Mouse (Mus musculus) lung, adult 18-20 months (tissue): ENCODE results near the gene Cabp7.

ENCODE experiments used
- DNase-seq, 2 experiments: peaks; one replicate each; pipeline ENCODE4 v3.0.0; 2022; ENCODE audit warnings: mixed read lengths in 2 of 2

Cabp7 gene

DNA sequence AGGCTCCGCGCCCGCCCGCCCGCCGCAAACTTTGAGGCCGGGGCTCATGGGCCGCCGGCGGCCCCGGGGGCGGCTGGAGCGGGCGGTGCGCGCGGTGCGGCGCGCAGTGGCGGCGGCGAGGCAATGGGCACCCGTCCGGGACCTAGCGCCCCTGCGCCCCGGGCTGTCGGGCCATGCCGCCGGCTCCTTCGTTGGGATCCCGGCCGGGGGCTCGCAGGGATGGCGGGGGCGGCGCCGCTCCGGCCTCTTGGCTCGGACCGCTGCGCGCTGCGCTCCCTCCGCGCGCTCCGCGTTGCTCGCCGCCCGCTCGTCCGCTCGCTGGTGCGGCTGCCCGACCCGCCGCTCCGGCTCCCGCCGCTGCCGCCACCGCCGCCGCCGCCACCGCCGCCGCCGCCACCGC is at the start of gene Cabp7:
Cabp7 (minus strand) TSS at position 46 of the 400 bp plus-strand sequence.
- no peak for DNase-seq

DNA sequence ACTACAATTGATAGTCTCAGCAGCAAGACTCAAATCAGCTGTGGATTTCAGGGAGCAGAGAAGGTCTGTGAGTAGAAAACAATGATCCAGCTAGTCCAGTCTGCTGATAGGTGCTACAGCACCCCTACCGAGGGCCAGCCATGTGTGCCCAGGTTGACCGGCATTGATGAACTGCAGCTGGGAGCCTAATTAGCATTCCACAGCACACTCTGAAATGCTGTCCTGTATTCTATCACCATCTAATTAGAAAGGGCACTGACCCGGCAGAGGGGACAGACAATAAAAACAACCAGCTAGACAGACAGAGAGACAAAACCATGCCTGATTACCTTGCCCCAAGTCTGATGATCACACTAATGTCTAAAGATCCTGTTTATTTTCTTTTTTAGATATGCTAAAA is 46.4 kb upstream of the Cabp7 start:
- no peak for DNase-seq

DNA sequence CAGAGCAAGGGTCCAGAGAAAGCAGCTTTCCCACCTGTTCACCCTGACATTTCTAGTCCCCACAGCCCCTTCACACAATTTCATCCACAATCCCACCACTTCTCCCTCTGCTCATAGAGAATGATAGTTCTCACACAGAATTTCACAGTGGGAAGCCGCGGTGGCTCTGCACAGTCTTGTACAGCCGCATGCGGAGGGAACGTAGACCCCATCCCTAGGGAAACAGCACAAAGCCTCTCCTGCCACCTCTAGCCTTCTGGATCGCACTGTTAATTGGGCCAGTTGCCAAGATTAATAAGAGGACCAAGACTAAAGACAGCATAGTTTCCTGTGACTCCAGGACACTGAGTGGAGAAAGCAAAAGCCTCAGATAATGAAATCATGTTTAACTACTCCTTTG is 45.0 kb upstream of the Cabp7 start:
- DNase-seq: no peak

DNA sequence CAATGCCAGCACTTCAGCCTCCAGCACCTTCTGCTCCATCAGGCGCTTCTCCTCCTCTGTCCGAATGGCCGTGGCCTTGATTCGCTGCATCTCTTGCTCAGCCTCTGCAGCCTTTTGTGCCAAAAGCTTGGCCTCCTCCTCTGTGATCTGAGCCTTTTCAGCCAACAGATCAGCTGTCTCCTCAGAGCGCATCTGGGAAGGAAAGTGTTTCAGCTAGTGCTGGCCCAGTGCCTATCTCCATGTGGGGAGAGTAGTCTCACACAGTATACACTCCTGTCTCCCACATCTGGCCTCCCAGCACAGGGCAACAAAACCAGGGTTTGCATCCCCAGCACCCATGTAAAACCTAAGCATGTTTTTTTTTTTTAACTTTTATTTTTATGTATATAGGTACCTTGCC is 43.1 kb upstream of the Cabp7 start:
- no peak for DNase-seq

DNA sequence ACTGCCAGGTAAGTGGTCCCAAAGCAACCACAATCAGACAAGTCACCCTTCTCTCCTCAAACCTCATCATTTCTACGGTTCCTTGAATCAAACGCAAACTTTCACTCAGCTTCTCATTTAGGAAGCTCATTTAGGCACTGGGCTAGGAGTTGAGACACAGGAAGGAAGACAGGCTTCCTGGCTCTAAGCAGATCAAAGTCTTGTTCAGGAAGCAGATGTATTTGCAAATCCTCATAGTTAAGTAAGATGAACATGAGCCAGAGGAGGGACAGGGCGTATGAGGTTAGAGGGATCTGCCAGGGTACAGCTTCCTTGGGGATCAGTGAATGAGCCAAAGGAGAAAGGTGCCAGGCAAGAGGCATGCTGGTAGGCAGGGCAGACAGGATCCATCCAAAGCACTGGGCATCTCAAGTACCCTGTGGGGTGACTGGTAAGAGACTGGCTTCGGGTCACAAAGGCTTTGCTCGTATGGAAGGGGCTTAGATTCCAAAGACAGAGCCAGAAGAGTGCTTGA is 38.1 kb upstream of the Cabp7 start:
- peak in 1 of 2 experiments; percentile 25 for DNase-seq

DNA sequence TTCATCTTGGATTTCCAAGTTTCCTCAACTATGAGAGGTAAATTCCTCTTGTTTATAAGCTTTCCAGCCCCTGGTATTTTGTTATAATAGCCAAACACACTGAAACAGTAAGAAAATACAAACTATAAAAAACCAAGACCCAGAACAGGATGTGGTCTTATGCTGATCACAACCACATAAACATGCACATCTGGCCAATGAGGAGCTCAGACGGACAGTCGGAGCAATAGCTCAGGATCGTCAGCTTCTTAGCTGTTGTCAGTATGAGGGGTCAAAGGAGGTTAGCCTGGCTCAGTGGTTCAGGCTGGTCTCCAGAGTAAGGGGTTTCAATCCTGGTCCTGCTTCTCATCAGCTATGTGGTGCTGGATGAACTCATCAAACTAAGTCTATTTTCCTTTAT is 36.5 kb upstream of the Cabp7 start:
- DNase-seq: no peak

DNA sequence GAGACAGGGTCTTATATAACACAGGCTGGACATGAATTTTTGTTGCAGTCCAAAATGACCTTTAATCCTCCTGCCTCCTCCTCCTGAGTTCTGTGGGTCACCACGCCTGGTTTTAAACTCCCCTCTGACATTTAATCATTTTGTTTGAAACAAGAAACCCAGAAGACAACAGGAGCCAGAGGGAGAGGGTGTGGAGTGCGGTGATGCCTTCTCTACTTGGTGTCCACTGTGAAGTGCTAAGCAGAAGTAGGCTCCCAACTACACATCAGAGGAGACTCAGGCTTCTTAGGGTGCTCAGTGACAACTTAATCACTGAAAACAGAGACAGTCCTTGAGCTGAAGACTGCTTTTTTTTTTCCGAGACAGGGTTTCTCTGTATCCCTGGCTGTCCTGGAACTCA is 34.3 kb upstream of the Cabp7 start:
- DNase-seq: no peak

DNA sequence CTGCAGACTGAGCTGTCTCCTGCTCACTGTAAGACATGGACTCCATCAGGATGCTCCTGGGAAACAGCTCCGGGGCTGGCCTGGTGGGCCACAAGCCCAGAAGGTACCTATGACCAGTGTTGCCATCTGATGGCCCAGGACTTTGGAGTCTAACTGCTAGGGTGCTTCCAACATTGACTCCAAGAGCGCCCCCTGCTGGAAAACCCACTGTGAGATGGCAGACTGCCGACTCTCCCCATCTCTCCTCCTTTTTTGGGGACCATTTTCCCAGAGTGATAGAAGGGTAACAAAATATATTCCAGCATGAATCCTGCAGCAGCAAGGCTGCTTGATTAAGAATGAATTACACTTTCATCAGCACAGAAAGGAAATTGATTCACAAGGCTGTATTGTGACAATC is 26.3 kb upstream of the Cabp7 start:
- DNase-seq: peak; percentile 53 to 61

DNA sequence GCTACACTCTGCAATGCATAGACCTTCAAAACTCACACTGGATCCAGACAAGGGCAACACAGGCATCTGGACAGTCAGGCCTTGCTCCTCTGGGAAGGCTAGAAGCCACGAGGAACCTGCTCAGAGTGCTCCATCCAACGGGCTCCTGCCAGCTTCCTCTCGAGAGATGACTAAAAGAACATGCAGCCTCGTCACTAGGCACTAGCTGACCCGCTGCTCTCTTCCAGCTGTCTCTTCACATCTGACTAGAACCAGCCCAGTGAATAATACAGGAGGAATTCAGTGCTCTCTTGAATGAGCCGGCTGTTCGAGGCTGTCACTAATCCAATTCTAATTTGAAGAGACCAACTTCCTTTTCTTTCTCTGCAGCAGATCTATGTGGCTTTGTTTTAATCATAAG is 25.2 kb upstream of the Cabp7 start:
- DNase-seq: no peak

DNA sequence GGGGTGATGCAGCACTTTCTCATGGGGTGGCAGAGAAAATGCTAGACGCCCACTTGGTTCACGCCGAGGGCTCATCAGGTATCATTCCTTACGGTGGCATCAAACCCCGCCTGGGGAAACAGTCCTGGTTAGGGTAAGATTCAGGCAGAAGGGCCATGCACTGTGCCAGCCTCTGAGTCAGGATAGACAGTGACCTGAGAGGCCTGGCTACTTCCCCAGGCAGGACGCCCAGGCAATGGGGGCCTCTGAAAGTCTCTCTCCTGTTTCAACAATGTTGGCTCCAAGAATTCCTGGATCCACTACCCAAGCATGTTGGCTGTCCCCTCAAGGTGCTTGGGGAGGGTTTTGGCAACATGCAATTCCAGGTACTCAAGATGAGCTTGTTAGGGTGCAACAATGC is 23.3 kb upstream of the Cabp7 start:
- DNase-seq: no peak

DNA sequence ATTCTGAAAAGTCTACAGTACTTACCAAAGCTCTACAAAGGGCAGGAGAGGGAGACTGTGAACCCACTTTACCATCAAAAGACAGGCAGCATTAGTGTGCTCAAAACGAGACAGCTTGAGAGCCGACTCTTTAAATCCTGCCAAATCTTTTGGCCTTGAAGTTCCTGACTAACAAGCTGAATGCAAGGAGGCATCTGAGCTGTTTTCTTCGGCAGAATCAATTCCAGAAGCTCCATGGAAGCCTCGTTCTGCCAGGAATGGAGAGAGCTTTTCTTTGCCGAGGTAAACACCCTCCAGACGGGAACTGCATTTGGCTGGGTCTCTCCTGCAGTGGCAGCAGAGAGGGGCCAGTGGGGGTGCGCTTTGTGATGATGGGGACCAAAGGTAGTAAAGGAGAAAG is 22.7 kb upstream of the Cabp7 start:
- no peak for DNase-seq

DNA sequence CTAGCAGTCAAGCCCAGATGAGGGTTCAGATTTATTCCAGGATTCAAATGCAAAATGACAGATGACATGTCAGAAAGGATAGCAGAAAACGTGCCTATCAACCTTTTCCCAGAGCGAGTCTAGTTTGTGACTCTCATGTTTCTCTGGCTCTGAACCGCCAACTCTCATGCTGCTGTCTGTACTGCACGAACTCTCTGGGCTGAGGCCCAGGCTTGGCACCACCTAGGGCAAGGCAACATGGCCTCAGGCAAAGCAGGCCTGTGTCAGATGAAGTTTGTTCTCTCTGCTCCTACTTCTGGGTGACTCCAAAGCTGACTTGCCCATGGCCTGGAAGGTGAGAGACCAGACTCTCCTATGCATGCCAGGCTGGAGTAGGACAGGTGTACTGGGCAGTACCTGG is 21.8 kb upstream of the Cabp7 start:
- DNase-seq: no peak

DNA sequence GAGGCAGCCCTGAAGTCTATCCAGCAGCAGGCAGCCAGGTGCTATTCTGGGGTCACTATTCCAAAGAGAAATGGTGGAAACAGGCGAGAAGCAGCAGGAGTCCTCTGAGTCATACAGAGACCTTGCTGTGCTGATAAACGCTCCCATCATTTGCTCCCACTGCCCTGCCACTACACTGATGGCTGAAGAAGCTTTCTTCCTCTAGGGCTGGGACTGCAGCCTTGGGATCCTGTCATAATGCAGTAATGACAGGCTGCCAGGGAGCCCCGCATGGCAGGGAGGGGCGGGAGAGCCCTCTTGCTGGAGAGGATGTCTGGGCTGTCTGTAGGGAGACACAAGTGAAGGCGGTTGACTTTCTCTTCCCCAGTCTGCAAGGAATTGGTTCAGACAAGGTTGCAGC is 17.9 kb upstream of the Cabp7 start:
- no peak for DNase-seq

DNA sequence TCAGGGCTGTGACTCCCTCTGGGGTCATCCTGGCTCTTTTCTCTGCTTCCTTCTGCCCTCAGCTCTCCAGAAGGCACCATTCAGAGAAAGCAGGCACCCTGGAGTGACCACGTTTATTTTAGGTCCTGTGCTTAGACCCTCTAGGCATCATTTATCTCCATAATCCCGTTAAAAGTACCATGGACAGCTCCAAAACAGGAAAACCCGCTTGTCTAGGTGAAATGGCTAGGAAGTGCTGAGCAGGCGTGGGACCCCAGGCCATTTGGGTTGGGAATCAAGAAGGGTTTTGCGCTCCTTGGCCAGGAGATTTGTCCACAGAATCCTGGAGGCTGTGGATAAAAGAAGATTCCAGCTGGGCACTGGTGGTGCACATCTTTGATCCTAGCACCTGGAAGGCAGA is 17.1 kb upstream of the Cabp7 start:
- DNase-seq: no peak

DNA sequence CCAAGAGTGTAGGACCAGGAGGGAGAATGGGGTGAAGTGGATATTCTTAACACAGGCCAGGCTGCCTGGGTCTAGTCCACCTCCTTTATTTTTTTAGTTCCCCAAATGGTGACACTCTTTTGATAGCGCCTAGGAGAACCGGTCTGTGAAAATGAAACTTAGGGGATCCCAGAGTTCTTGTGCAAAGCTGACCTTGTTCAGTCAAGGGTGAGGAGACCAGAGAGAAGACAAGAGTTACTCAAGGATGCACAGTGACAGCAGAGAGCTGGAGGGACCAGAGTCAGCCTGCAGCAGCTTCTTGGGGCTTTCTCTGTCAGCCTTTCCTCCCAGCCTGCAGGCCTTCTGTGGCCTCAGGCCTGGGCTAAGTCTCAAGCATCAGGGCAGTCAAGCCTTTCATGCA is 15.9 kb upstream of the Cabp7 start:
- no peak for DNase-seq

DNA sequence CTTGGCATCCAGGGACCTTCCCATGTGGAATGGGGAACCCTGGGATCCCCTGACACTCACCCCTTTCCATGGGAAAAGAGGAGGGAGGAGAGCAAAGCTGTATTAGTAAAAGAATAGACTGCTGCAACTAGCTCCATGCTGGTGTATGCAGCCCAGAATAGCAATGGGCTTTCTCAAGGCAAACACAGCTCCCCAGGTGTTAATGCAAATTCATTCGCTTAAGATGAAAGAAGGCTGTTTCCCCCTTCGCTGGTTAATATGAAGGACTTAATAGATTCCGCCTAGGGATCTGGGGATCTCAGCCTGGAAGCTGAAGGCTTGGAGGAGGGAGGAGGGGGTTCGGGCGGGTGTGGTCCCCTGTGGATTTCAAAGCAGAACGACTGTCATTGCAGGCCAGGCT is 15.4 kb upstream of the Cabp7 start:
- no peak for DNase-seq

DNA sequence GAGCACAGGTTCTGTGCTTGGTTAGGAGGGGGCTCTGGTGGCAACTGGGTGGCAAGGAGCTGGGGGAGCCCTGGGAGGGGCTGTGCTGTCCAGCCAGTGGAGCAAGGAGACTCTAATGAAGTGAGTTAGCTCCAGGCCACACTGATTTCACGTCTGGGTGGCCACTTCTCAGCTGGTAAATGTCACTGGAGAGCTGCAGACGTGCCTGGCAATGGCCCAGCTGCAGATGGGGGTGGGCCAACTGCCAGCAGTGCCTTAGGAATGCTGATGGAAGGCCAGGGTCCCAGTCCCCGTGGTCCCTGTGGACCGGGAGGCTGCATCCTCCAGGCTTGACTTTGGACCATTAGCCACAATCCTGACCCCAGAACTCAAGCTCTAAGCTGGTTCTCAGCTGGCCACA is 13.9 kb upstream of the Cabp7 start:
- no peak for DNase-seq

DNA sequence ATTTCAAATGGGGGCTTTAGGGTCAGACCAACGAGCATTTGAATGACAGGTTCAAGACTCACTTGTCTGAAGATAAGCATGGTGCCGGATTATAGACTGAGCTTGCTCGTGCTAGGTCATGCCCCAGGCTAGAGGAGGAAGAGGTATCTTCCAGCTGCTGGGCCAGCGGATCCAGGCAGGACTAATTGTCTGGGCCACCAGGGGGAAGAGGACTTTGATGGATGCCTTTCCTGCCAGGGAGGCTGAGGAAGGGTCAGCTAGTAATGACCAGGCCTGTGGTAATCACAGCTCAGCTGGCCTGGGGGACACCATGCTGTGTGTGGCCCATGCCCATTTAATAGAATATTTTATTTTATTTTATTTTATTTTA is 11.2 kb upstream of the Cabp7 start:
- no peak for DNase-seq

DNA sequence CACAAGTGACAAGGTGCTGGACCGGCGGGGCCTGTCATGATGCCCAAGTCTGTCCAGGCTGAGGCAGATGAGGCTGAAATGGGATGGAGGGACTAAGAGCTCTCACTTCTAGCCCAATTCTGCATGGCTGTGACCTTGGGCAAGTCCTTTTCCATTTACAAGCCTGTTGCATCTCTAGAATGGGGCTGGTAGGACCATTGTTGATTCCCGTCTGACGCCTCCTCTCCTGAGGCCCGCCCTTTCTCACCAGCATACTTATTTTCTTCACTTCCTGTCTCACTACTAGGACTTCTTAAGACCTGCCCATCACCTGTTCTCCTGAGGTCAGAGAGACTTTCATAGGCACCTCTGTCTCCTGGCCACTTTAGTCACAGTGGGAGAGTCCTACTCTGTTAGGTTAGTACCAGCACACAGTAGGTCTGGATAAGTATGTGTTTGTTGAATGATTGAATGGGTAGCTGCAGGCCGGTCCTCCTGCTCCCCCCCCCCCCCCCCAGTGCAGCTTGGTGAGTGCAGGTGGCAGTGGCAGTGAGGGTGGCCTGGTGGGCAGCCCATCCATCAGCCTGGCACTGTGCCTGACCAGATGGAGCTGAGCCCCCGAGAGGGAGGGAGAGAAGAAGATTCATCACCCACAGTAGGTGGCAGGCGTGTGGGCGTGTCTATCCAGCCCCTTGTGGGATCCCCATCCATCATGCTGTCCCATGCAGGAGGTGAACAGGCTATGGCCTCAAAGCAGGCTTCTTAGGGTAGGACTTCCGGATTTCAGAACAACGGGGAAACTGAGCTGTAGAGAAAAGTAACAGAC is 10.6 kb upstream of the Cabp7 start:
- no peak for DNase-seq

DNA sequence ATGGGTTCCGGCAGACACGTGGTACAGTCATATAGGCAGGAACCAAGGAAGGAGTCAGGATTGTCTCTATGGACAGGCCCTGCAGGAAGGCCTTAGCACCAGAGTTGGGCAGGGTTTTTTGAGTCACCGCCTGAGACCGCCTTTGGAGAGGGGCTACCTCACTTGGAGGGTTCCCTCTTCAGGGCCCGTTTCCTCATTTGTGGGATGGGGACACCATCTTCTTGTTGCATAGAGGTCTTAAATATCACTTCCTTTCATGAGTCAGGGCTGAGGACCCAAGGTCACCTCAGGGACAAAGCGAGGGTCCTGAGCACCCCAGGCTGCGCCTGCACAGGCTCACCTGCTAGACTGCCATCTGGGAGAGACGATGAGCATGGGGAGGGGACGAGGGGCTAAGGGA is 9.9 kb upstream of the Cabp7 start:
- no peak for DNase-seq

DNA sequence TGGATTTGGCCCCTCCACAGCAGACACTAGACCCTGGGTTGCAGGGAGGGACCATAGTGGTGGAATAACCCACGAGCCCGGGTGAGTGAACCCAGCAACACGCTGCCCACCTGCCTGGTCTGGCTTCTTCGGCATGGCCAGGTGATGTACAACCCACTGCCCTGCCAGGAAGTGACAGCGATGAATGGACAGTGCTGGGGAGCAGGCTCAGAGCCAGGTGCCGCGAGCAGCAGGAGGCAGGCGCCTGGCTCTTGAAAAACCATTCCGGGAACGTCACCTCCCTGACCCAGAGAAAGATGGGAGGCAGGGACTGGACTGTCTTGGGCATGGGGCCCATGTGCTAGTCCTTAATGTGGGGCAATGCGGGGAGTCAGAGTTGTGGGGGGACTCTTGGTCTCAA is 8.3 kb upstream of the Cabp7 start:
- no peak for DNase-seq

DNA sequence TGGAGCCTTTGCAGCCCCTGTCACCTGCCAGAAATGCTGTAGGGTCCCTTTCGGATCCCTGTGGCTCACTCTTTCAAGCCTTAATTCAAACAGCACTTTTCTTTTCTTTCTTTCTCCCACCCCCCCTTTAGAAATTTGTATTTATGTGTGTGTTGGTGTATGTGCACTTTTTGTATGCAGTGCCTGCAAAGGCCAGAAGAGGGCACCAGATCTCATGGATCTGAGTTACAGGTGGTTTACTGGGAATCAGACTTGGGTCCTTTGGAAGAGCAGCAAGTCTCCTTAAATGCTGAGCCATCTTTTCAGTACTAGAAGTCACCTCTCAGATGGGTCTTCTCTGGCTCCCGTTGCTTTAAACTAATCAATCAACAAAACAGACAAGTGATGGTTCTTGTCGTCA is 7.5 kb upstream of the Cabp7 start:
- DNase-seq: no peak

DNA sequence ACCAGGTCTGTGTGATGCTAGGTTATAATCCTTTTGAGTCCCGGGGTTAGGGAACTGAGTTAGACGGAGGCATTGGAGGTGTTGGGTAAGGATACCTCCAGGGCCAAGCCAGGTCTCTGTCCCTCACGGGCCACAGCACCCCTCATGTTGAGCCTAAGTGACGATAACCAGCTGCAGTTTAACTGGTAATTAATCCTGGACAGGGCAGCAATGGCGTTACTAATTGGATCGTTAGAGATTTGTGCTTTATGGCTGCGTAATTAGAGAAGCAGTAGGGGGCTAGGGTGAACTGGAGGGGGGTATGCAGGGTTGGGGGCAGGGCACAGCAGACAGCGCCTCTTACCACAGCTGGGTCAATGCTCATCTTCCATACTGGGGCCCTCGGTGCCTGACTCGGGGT is 6.3 kb upstream of the Cabp7 start:
- no peak for DNase-seq

DNA sequence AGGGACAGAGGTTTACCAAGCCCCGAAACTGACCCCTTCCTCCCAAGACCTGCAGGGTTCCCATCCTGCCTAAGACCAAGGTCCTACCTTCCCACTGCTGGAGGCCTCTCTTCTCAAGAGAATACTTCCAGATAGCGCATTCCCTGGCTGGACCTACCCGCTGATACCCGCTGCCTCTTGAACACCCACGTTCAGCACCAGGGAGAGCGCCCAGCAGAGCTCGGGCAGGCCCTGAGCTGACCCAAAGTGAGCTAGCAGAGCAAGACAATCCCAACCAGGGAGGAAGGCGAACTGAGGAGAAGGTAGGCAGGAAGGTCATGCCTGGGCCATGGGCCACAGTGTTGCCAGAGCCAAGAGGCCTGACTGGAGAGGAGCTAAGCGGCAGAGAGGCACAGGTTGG is 3.7 kb upstream of the Cabp7 start:
- DNase-seq: peak; percentile 49 to 65

DNA sequence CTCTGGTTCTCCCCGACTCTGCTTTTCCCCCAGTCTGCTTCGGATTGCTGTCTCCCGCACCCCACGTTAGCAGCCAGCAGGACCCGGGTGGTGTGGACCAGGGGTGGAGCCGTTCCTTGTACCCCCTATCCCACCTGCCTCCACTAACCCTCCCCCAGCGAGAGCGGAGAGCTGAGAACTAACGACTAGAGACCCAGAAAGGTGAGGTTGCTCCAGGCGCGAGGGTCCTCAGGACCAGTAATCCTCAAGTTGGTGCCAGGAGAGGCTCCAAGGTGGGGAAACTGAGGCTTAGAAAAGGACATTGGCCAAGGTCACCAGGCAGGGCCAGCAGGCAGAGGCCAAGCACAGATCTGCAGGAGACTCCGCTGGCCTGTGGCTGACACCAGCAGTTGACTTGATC is 707 bp upstream of the Cabp7 start:
- DNase-seq: no peak
